Mouse (Mus musculus): ENCODE data around the gene Ptgdr2. TPM values are rescaled to one million over a fixed set of nuclear protein-coding genes. Genes with fewer than 3 reads are reported as not detected.

The Ptgdr2 gene
- polyA plus RNA-seq, 1 experiment from 2014 or later: 0.10 TPM

GRCm38 (mm10) chr19:10959085-10959977 is 22.4 kb downstream of the Ptgdr2 start:
- H3K36me3 ChIP-seq: no peaks in the 10 kb centered on the region
- no peak overlapping the region for H3K4me3 ChIP-seq
- H3K27me3 ChIP-seq: peaks cover 24% of the 10 kb centered on the region; the same call in 1 of the 2 replicates
- no peak overlapping the region for H3K27ac ChIP-seq
- H3K4me1 ChIP-seq: 0 out of 2 replicates have a peak, but pooled peaks cover 2% of the 10 kb centered on the region
- ATAC-seq (ENCODE audit: low FRiP score, low read depth): peak; percentile 85
- no peaks in the 10 kb centered on the region for H3K9me3 ChIP-seq
- 0 out of 2 replicates have a peak overlapping the region, but pooled peaks have one; percentile 38 for H3K4me2 ChIP-seq (replicated peaks)
- no peak overlapping the region for H3K9ac ChIP-seq
- 25% methylated on average over 11 of the region's 11 CpGs for WGBS

- 41% methylated on average over 12 of the region's 12 CpGs for WGBS
- 0 out of 2 replicates have a peak, but pooled peaks cover 2% of the 10 kb centered on the region for H3K4me1 ChIP-seq
- 0 out of 2 replicates have a peak overlapping the region, but pooled peaks have one; percentile 38 for H3K4me2 ChIP-seq (replicated peaks)
- no peaks in the 10 kb centered on the region for H3K9me3 ChIP-seq
- H3K4me3 ChIP-seq: no peak overlapping the region
- ATAC-seq (ENCODE audit: low FRiP score, low read depth): peak; percentile 29; the same call in 1 of the 2 replicates
- no peak overlapping the region for H3K9ac ChIP-seq
- no peak overlapping the region for H3K27ac ChIP-seq
- H3K27me3 ChIP-seq: peaks cover 24% of the 10 kb centered on the region; the same call in 1 of the 2 replicates
- H3K36me3 ChIP-seq: no peaks in the 10 kb centered on the region
Measured at GRCm38 (mm10) chr19:10959978-10960346, 23.0 kb downstream of the Ptgdr2 start.

GRCm38 (mm10) chr19:10965721-10966120 is 28.8 kb downstream of the Ptgdr2 start:
- Histone ChIP-seq H3K27ac (no peak overlapping the region), H3K9ac (no peak overlapping the region), H3K4me1 (no peaks in the 10 kb centered on the region), H3K4me2 (replicated peaks) (no peak overlapping the region), H3K27me3 (peaks cover 11% of the 10 kb centered on the region; the same call in 1 of the 2 replicates), H3K4me3 (no peak overlapping the region), H3K9me3 (0 out of 2 replicates have a peak, but pooled peaks cover 2% of the 10 kb centered on the region), H3K36me3 (no peaks in the 10 kb centered on the region)
- WGBS: 88% methylated on average over 7 of the region's 7 CpGs
- no peak for ATAC-seq (ENCODE audit: low FRiP score, low read depth)

GRCm38 (mm10) chr19:10968578-10968977 is 31.6 kb downstream of the Ptgdr2 start:
- H3K36me3 ChIP-seq: no peaks in the 10 kb centered on the region
- H3K9me3 ChIP-seq: 0 out of 2 replicates have a peak, but pooled peaks cover 9% of the 10 kb centered on the region
- no peaks in the 10 kb centered on the region for H3K4me1 ChIP-seq
- no peak overlapping the region for H3K27ac ChIP-seq
- ATAC-seq (ENCODE audit: low FRiP score, low read depth): no peak
- WGBS: 89% methylated on average over 7 of the region's 7 CpGs
- H3K4me3 ChIP-seq: no peak overlapping the region
- H3K27me3 ChIP-seq: no peaks in the 10 kb centered on the region
- H3K9ac ChIP-seq: no peak overlapping the region
- no peak overlapping the region for H3K4me2 ChIP-seq (replicated peaks)

GRCm38 (mm10) chr19:10970457-10970856 is 33.5 kb downstream of the Ptgdr2 start:
- no peaks in the 10 kb centered on the region for H3K27me3 ChIP-seq
- H3K9me3 ChIP-seq: 0 out of 2 replicates have a peak, but pooled peaks cover 9% of the 10 kb centered on the region
- H3K27ac ChIP-seq: no peak overlapping the region
- no peak overlapping the region for H3K4me2 ChIP-seq (replicated peaks)
- peaks cover 5% of the 10 kb centered on the region; the same call in 1 of the 2 replicates for H3K4me1 ChIP-seq
- ATAC-seq (ENCODE audit: low FRiP score, low read depth): no peak
- no peak overlapping the region for H3K4me3 ChIP-seq
- H3K36me3 ChIP-seq: no peaks in the 10 kb centered on the region
- 72% methylated on average over 3 of the region's 3 CpGs for WGBS
- no peak overlapping the region for H3K9ac ChIP-seq

GRCm38 (mm10) chr19:10972660-10973059 is 35.7 kb downstream of the Ptgdr2 start:
- 56% methylated on average over 3 of the region's 3 CpGs for WGBS
- no peak for ATAC-seq (ENCODE audit: low FRiP score, low read depth)
- H3K27me3 ChIP-seq: no peaks in the 10 kb centered on the region

GRCm38 (mm10) chr19:10973187-10973586 is 36.2 kb downstream of the Ptgdr2 start:
- H3K27me3 ChIP-seq: no peaks in the 10 kb centered on the region
- no peak overlapping the region for H3K4me3 ChIP-seq
- 0 out of 2 replicates have a peak, but pooled peaks cover 7% of the 10 kb centered on the region for H3K9me3 ChIP-seq
- 27% methylated on average over 2 of the region's 2 CpGs for WGBS
- H3K9ac ChIP-seq: no peak overlapping the region
- H3K27ac ChIP-seq: no peak overlapping the region
- ATAC-seq (ENCODE audit: low FRiP score, low read depth): no peak
- H3K4me2 ChIP-seq (replicated peaks): no peak overlapping the region
- peaks cover 5% of the 10 kb centered on the region; the same call in 1 of the 2 replicates for H3K4me1 ChIP-seq
- no peaks in the 10 kb centered on the region for H3K36me3 ChIP-seq

More at GRCm38 (mm10) chr19:10972660-10973059, 35.7 kb downstream of the Ptgdr2 start:
- H3K4me1 ChIP-seq: peaks cover 5% of the 10 kb centered on the region; the same call in 1 of the 2 replicates
- H3K9me3 ChIP-seq: 0 out of 2 replicates have a peak, but pooled peaks cover 7% of the 10 kb centered on the region
- H3K9ac ChIP-seq: no peak overlapping the region
- H3K4me3 ChIP-seq: no peak overlapping the region
- H3K4me2 ChIP-seq (replicated peaks): no peak overlapping the region
- no peak overlapping the region for H3K27ac ChIP-seq
- H3K36me3 ChIP-seq: no peaks in the 10 kb centered on the region

- 25% methylated on average over 4 of the region's 4 CpGs for WGBS
- no peak within 1 kb of the TSS for H3K9ac ChIP-seq
- 0 out of 2 replicates have a peak, but pooled peaks cover 7% of the 10 kb centered on the region for H3K9me3 ChIP-seq
- no peak within 1 kb of the TSS for H3K27ac ChIP-seq
- H3K4me1 ChIP-seq: peaks cover 6% of the 10 kb centered on the region; the same call in 1 of the 2 replicates
- ATAC-seq (ENCODE audit: low FRiP score, low read depth): peak; percentile 45; the same call in 1 of the 2 replicates
- no peak within 1 kb of the TSS for H3K4me2 ChIP-seq (replicated peaks)
- no peaks in the 10 kb centered on the region for H3K36me3 ChIP-seq
- H3K27me3 ChIP-seq: no peaks in the 10 kb centered on the region
- H3K4me3 ChIP-seq: no peak within 1 kb of the TSS
Measured at GRCm38 (mm10) chr19:10974238-10974865, 37.4 kb downstream of the Ptgdr2 start, which contains the start of gene Ms4a10. Gene Ms4a10 (minus strand): TSS chr19:10974670.

GRCm38 (mm10) chr19:10975187-10975586 is 38.2 kb downstream of the Ptgdr2 start:
- H3K9me3 ChIP-seq: 0 out of 2 replicates have a peak, but pooled peaks cover 7% of the 10 kb centered on the region
- no peak overlapping the region for H3K9ac ChIP-seq
- no peak overlapping the region for H3K4me2 ChIP-seq (replicated peaks)
- 85% methylated on average over 2 of the region's 2 CpGs for WGBS
- ATAC-seq (ENCODE audit: low FRiP score, low read depth): no peak
- no peak overlapping the region for H3K27ac ChIP-seq
- no peak overlapping the region for H3K4me3 ChIP-seq
- no peaks in the 10 kb centered on the region for H3K36me3 ChIP-seq
- H3K4me1 ChIP-seq: peaks cover 12% of the 10 kb centered on the region; the same call in 1 of the 2 replicates
- no peaks in the 10 kb centered on the region for H3K27me3 ChIP-seq

- H3K9me3 ChIP-seq: 0 out of 2 replicates have a peak, but pooled peaks cover 6% of the 10 kb centered on the region
Measured at GRCm38 (mm10) chr19:10976318-10976717, 39.4 kb downstream of the Ptgdr2 start.

GRCm38 (mm10) chr19:10979184-10980168 is 42.5 kb downstream of the Ptgdr2 start:
- WGBS: 11% methylated on average over 18 of the region's 18 CpGs
- Histone ChIP-seq H3K4me3 (no peak overlapping the region), H3K9ac (no peak overlapping the region), H3K36me3 (no peaks in the 10 kb centered on the region), H3K27me3 (no peaks in the 10 kb centered on the region), H3K27ac (no peak overlapping the region), H3K4me1 (peaks cover 7% of the 10 kb centered on the region; the same call in 1 of the 2 replicates), H3K4me2 (replicated peaks) (peak overlapping the region; percentile 23; the same call in 1 of the 2 replicates), H3K9me3 (no peaks in the 10 kb centered on the region)
- no peak for ATAC-seq (ENCODE audit: low FRiP score, low read depth)

More at GRCm38 (mm10) chr19:10976318-10976717, 39.4 kb downstream of the Ptgdr2 start:
- no peak for ATAC-seq (ENCODE audit: low FRiP score, low read depth)
- Histone ChIP-seq H3K9ac (no peak overlapping the region), H3K4me3 (no peak overlapping the region), H3K4me1 (peaks cover 12% of the 10 kb centered on the region; the same call in 1 of the 2 replicates), H3K27ac (no peak overlapping the region), H3K4me2 (replicated peaks) (no peak overlapping the region), H3K27me3 (no peaks in the 10 kb centered on the region), H3K36me3 (no peaks in the 10 kb centered on the region)
- 51% methylated on average over 4 of the region's 4 CpGs for WGBS
